Mouse (Mus musculus) E14TG2a.4 (cell line): ENCODE measurements at regions not wholly inside any gene's neighbourhood (a gene's known extent, or its start where the extent isn't known, plus 50 kb on each side); places are given as distances from the start of the nearest gene placed in this dataset.

Experiments
- CTCF ChIP-seq: conservative IDR thresholded peaks from 2 replicates; pipeline ENCODE4 v1.5.1; 2014; ENCODE audit warnings: low read length
- NANOG ChIP-seq: IDR thresholded peaks from 2 replicates; pipeline ENCODE4 v1.6.1; 2014; ENCODE audit warnings: borderline replicate concordance, low read length, mixed read lengths
- POU5F1 ChIP-seq: IDR thresholded peaks from 2 replicates; pipeline ENCODE4 v1.6.1; 2014; ENCODE audit warnings: low read length, borderline replicate concordance

GRCm38 (mm10) chr12:50875796-50876195 is 226.9 kb upstream of the Prkd1 start:
- TF ChIP-seq CTCF (no peak), NANOG (no peak), POU5F1 (no peak)
